Mouse (Mus musculus): ENCODE measurements around the gene Zfp106.

GRCm38 (mm10) chr2:120563235-120563990 lies at the start of gene Zfp106:
- TF ChIP-seq CTCF (IDR thresholded peaks at IDR 0.05) (no peak), EP300 (IDR thresholded peaks at IDR 0.05; ENCODE audit: insufficient read depth, low read depth, low read length) (peak; percentile 80), POLR2A (IDR thresholded peaks at IDR 0.05; ENCODE audit: insufficient read depth, low read depth, low read length) (peak; percentile 70; the same call in 1 of the 2 replicates)
